Mouse (Mus musculus) liver, adult 2 months (tissue): Measurements from ENCODE around the gene Lap3. TPM values are rescaled to one million over a fixed set of nuclear protein-coding genes. Genes with fewer than 3 reads are reported as not detected.

Experiments
- DNase-seq: peaks from one replicate; pipeline ENCODE4 v3.0.0-alpha.2; 2011; ENCODE audit warnings: low read depth, low spot score; ENCODE audit errors: extremely low read depth
- H3K27ac ChIP-seq: fragments of 200-500 bp; replicated peaks from 2 replicates; pipeline ENCODE4 v1.5.1; 2012; ENCODE audit warnings: low read depth, mild to moderate bottlenecking, control low read depth, inconsistent platforms, low read length; ENCODE audit not compliant: insufficient read depth
- H3K27me3 ChIP-seq: fragments of 200-500 bp; 2 replicates; pipeline ENCODE4 v1.6.1; 2012; ENCODE audit warnings: mild to moderate bottlenecking, moderate library complexity, low read length, inconsistent platforms; ENCODE audit not compliant: control insufficient read depth, insufficient read depth
- H3K36me3 ChIP-seq: fragments of 200-500 bp; 2 replicates; pipeline ENCODE4 v1.6.1; 2012; ENCODE audit warnings: low read length, inconsistent platforms; ENCODE audit not compliant: control insufficient read depth, insufficient read depth
- H3K4me1 ChIP-seq: fragments of 200-500 bp; 2 replicates; pipeline ENCODE4 v1.6.1; 2011; ENCODE audit warnings: low read length; ENCODE audit not compliant: control insufficient read depth, insufficient read depth
- H3K4me3 ChIP-seq: fragments of 200-500 bp; 2 replicates; pipeline ENCODE4 v1.5.1; 2011; ENCODE audit warnings: low read depth, mild to moderate bottlenecking, control low read depth, low read length, moderate library complexity; ENCODE audit not compliant: insufficient read depth
- H3K79me2 ChIP-seq: fragments of 200-500 bp; 2 replicates; pipeline ENCODE4 v1.6.1; 2012; ENCODE audit warnings: inconsistent platforms, mild to moderate bottlenecking, low read length, moderate library complexity; ENCODE audit not compliant: control insufficient read depth, insufficient read depth
- H3K9ac ChIP-seq: fragments of 200-500 bp; 2 replicates; pipeline ENCODE4 v1.6.1; 2012; ENCODE audit warnings: low read depth, mild to moderate bottlenecking, control low read depth, inconsistent platforms, low read length
- CTCF ChIP-seq: fragments of 200-500 bp; IDR thresholded peaks from 2 replicates; pipeline ENCODE4 v1.5.1; 2011; ENCODE audit warnings: low read depth, low read length, control low read depth
- POLR2A ChIP-seq: fragments of 200-500 bp; IDR thresholded peaks from 2 replicates; pipeline ENCODE4 v1.6.1; 2011; ENCODE audit warnings: low read length, control low read depth; ENCODE audit not compliant: insufficient read depth; ENCODE audit errors: extremely low read depth
- WGBS: fragments of 180-500 bp; shearing (Covaris S2); methylation state at CpG from one replicate; pipeline ENCODE4 v1.1.7; 2018; 5-methylcytosine and 5-hydroxymethylcytosine counted together
- polyA plus RNA-seq: library from polyadenylated mRNA; depleted of rRNA; stranded (reverse); fragments of >200 nt; gene quantifications from 2 replicates; pipeline ENCODE4 v1.2.3, GENCODE M21; 2012
- total RNA-seq: library from RNA; depleted of rRNA; stranded (reverse); fragments of >200 nt; gene quantifications from 2 replicates; pipeline ENCODE4 v1.2.3, GENCODE M21; 2014

Lap3 gene
- total and polyA plus RNA-seq, 2 experiments = 92.9 to 300 TPM

GRCm38 (mm10) chr5:45496930-45497550 is 3.9 kb downstream of the Lap3 start:
- Histone ChIP-seq H3K4me3 (peak overlapping the region; percentile 28; the same call in 1 of the 2 replicates), H3K4me1 (peaks cover 23% of the 10 kb centered on the region), H3K79me2 (peaks cover 27% of the 10 kb centered on the region; the same call in 1 of the 2 replicates), H3K9ac (peak overlapping the region; percentile 56), H3K27me3 (no peaks in the 10 kb centered on the region), H3K36me3 (peaks cover 50% of the 10 kb centered on the region), H3K27ac (peak overlapping the region; percentile 85)
- DNase-seq = peak; percentile 80
- WGBS = 28% methylated on average over 12 of the region's 12 CpGs
- TF ChIP-seq POLR2A (no peak), CTCF (no peak)

GRCm38 (mm10) chr5:45497564-45497963 is 4.4 kb downstream of the Lap3 start:
- H3K27ac ChIP-seq = peak overlapping the region; percentile 85
- peaks cover 27% of the 10 kb centered on the region; the same call in 1 of the 2 replicates for H3K79me2 ChIP-seq
- peaks cover 55% of the 10 kb centered on the region for H3K36me3 ChIP-seq
- TF ChIP-seq CTCF = no peak
- H3K27me3 ChIP-seq = no peaks in the 10 kb centered on the region
- H3K4me3 ChIP-seq = no peak overlapping the region
- peaks cover 19% of the 10 kb centered on the region for H3K4me1 ChIP-seq
- DNase-seq = no peak
- H3K9ac ChIP-seq = no peak overlapping the region
- WGBS = 64% methylated on average over 5 of the region's 5 CpGs

GRCm38 (mm10) chr5:45510071-45510470 is 16.9 kb downstream of the Lap3 start:
- WGBS = 83% methylated on average over 7 of the region's 7 CpGs
- Histone ChIP-seq H3K27me3 (no peaks in the 10 kb centered on the region), H3K36me3 (peaks cover 62% of the 10 kb centered on the region), H3K4me1 (peaks cover 12% of the 10 kb centered on the region), H3K27ac (no peak overlapping the region), H3K9ac (no peak overlapping the region), H3K4me3 (no peak overlapping the region), H3K79me2 (0 out of 2 replicates have a peak, but pooled peaks cover 2% of the 10 kb centered on the region)
- TF ChIP-seq CTCF (no peak), POLR2A (no peak)
- DNase-seq = no peak

GRCm38 (mm10) chr5:45512908-45513307 is 19.7 kb downstream of the Lap3 start:
- WGBS = 68% methylated on average over 6 of the region's 6 CpGs
- Histone ChIP-seq H3K9ac (no peak overlapping the region), H3K4me3 (no peak overlapping the region), H3K36me3 (peaks cover 44% of the 10 kb centered on the region), H3K4me1 (peaks cover 20% of the 10 kb centered on the region), H3K27me3 (no peaks in the 10 kb centered on the region), H3K79me2 (no peaks in the 10 kb centered on the region), H3K27ac (peak overlapping the region; percentile 32)
- no peak for TF ChIP-seq CTCF
- no peak for TF ChIP-seq POLR2A
- peak; percentile 75 for DNase-seq

- Histone ChIP-seq H3K27ac (peak overlapping the region; percentile 32; the same call in 1 of the 2 replicates), H3K36me3 (peaks cover 39% of the 10 kb centered on the region), H3K4me1 (peaks cover 20% of the 10 kb centered on the region), H3K4me3 (no peak overlapping the region), H3K79me2 (no peaks in the 10 kb centered on the region), H3K9ac (no peak overlapping the region), H3K27me3 (no peaks in the 10 kb centered on the region)
- TF ChIP-seq POLR2A = no peak
- TF ChIP-seq CTCF = peak; percentile 35; the same call in 1 of the 2 replicates
- DNase-seq = peak; percentile 91
- 60% methylated on average over 2 of the region's 2 CpGs for WGBS
These were observed 20.3 kb downstream of the Lap3 start for GRCm38 (mm10) chr5:45513511-45513910.

- peak; percentile 63 for DNase-seq
- WGBS = 47% methylated on average over 1 of the region's 1 CpGs
- TF ChIP-seq POLR2A (no peak), CTCF (no peak)
- peak overlapping the region; percentile 99 for H3K27ac ChIP-seq
- H3K36me3 ChIP-seq = peaks cover 34% of the 10 kb centered on the region
- H3K79me2 ChIP-seq = no peaks in the 10 kb centered on the region
- no peak overlapping the region for H3K4me3 ChIP-seq
- no peak overlapping the region for H3K9ac ChIP-seq
- no peaks in the 10 kb centered on the region for H3K27me3 ChIP-seq
- peaks cover 20% of the 10 kb centered on the region for H3K4me1 ChIP-seq
These were observed 21.4 kb downstream of the Lap3 start for GRCm38 (mm10) chr5:45514599-45514998.
